Mouse (Mus musculus): ENCODE data around the gene Arhgap9. TPM values are rescaled to one million over a fixed set of nuclear protein-coding genes. Genes with fewer than 3 reads are reported as not detected.

Arhgap9 gene
- polyA plus RNA-seq, 1 experiment, result 11.2 TPM

DNA sequence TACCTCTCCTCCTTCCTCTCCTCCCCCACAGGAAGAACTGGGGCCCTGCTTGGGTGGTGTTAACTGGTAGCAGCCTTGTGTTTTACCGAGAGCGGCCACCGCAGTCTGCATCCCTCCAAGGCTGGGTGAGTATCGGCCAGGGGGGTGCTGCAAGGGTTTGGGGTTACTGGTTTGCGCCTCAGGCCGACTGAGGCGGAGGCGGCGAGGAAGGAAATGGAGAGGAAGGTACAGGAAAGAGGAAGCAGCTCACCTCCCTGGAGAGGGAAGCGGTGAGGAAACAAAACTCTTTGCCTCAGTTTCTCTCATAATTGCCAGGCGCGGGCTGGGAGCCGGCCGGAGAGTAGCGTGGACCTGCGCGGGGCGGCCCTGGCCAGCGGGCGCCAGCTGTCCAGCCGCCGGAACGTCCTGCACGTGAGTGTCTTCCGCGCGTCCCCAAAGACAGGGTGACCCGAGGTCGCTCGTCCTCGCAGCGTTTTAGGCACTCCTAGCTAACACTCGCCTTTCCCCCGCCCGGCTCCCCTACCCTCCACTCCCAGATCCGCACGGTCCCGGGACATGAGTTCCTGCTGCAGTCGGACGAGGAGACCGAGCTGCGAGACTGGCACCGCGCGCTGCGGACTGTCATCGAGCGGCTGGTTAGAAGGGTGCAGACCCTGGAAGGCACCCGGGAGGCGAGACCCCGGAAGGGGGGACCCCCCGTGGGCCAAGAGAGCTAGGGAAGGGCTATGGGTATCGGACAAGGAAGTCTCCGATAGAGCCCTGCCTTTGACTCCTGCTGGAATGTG lies 4.4 kb downstream of the Arhgap9 start:
- 10% methylated on average over 54 of the region's 54 CpGs for WGBS
- H3K4me1 ChIP-seq (ENCODE audit: control insufficient read depth, insufficient read depth, insufficient read length, low read length), result peaks cover 15% of the 10 kb centered on the region
- TF ChIP-seq POLR2A (IDR thresholded peaks at IDR 0.05; ENCODE audit: low read depth, low read length), result no peak
- 0 out of 2 replicates have a peak, but pooled peaks have one; percentile 2 for TF ChIP-seq CTCF (IDR thresholded peaks at IDR 0.05; ENCODE audit: extremely low read depth, insufficient read length, insufficient replicate concordance, low read depth, low read length)

GRCm38 (mm10) chr10:127326828-127327227 lies 5.1 kb downstream of the Arhgap9 start:
- H3K4me3 ChIP-seq (ENCODE audit: low read depth, low read length), result peak overlapping the region; percentile 60

More for the DNA sequence above, 4.4 kb downstream of the Arhgap9 start:
- no peak overlapping the region for H3K27ac ChIP-seq (ENCODE audit: insufficient read depth, low read depth, low read length)
- H3K4me3 ChIP-seq (ENCODE audit: low read depth, low read length), result peak overlapping the region; percentile 60
- peaks cover 3% of the 10 kb centered on the region; the same call in 1 of the 2 replicates for H3K36me3 ChIP-seq (ENCODE audit: control insufficient read depth, insufficient read depth, low read length)
- peaks cover 16% of the 10 kb centered on the region; the same call in 1 of the 2 replicates for H3K27me3 ChIP-seq (ENCODE audit: control insufficient read depth, insufficient read depth, low read length)

DNA sequence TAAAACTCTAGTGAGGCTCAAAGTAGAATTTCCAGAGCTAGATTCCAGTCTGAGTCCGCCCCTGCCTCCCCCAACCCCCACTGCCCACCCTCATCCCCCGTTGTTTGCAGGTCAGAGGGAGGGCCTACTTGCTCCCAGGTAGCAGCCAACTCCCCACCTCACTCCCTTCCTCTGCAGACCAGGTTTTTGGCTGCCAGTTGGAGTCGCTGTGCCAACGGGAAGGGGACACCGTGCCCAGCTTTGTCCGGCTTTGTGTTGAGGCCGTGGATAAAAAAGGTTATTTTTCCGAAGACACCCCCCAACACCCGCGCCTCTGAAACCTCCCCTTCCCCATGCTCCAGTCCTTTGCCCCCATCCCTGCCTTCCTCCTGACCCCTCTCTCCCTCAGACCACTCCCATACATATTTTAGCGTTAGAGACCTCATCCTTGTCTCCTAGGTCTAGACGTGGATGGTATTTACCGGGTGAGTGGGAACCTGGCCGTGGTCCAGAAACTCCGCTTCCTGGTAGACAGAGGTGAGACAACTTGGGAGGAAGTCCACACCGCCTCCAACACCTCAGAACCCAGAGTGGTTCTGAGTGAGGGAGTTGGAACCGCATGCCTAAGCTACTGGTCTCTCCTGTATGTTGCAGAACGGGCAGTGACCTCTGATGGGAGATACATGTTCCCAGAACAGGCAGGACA lies 5.8 kb downstream of the Arhgap9 start:
- no peak overlapping the region for H3K4me3 ChIP-seq (ENCODE audit: low read depth, low read length)
- H3K27me3 ChIP-seq (ENCODE audit: control insufficient read depth, insufficient read depth, low read length), result peaks cover 23% of the 10 kb centered on the region; the same call in 1 of the 2 replicates
- no peak for TF ChIP-seq POLR2A (IDR thresholded peaks at IDR 0.05; ENCODE audit: low read depth, low read length)
- TF ChIP-seq CTCF (IDR thresholded peaks at IDR 0.05; ENCODE audit: extremely low read depth, insufficient read length, insufficient replicate concordance, low read depth, low read length), result no peak
- H3K27ac ChIP-seq (ENCODE audit: insufficient read depth, low read depth, low read length), result no peak overlapping the region
- 66% methylated on average over 18 of the region's 18 CpGs for WGBS
- peaks cover 3% of the 10 kb centered on the region; the same call in 1 of the 2 replicates for H3K36me3 ChIP-seq (ENCODE audit: control insufficient read depth, insufficient read depth, low read length)
- H3K4me1 ChIP-seq (ENCODE audit: control insufficient read depth, insufficient read depth, insufficient read length, low read length), result peaks cover 15% of the 10 kb centered on the region

More at GRCm38 (mm10) chr10:127326828-127327227, 5.1 kb downstream of the Arhgap9 start:
- Histone ChIP-seq H3K36me3 (ENCODE audit: control insufficient read depth, insufficient read depth, low read length) (peaks cover 3% of the 10 kb centered on the region; the same call in 1 of the 2 replicates), H3K27ac (ENCODE audit: insufficient read depth, low read depth, low read length) (no peak overlapping the region), H3K27me3 (ENCODE audit: control insufficient read depth, insufficient read depth, low read length) (peaks cover 19% of the 10 kb centered on the region; the same call in 1 of the 2 replicates), H3K4me1 (ENCODE audit: control insufficient read depth, insufficient read depth, insufficient read length, low read length) (peaks cover 15% of the 10 kb centered on the region)
- TF ChIP-seq POLR2A (IDR thresholded peaks at IDR 0.05; ENCODE audit: low read depth, low read length), result no peak
- no peak for TF ChIP-seq CTCF (IDR thresholded peaks at IDR 0.05; ENCODE audit: extremely low read depth, insufficient read length, insufficient replicate concordance, low read depth, low read length)
- 31% methylated on average over 29 of the region's 29 CpGs for whole genome bisulfite sequencing

DNA sequence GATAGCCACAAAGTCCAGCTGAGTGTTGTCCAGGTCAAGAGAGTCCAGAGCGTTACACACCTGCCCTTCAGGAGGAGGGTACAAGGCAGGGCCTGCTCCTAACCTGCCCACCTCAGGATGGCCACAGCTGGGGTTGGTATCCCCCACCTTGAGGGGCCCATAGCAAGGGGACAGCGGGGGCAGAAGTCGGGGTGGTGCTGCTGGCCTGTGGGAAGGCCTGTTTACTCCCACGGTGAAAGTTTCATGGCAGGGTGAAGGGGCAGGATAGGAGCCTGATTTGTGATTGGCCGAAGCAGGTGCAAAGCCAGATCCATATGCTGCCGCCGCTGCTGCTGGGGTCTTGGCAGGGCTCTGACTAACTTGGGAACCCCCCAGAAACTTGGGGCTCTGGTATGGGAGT lies 8.4 kb downstream of the Arhgap9 start:
- WGBS, result 65% methylated on average over 7 of the region's 7 CpGs
- H3K4me1 ChIP-seq (ENCODE audit: control insufficient read depth, insufficient read depth, insufficient read length, low read length), result peaks cover 13% of the 10 kb centered on the region
- H3K27ac ChIP-seq (ENCODE audit: insufficient read depth, low read depth, low read length), result no peak overlapping the region
- no peak overlapping the region for H3K4me3 ChIP-seq (ENCODE audit: low read depth, low read length)
- H3K27me3 ChIP-seq (ENCODE audit: control insufficient read depth, insufficient read depth, low read length), result peaks cover 23% of the 10 kb centered on the region; the same call in 1 of the 2 replicates
- H3K36me3 ChIP-seq (ENCODE audit: control insufficient read depth, insufficient read depth, low read length), result peaks cover 3% of the 10 kb centered on the region; the same call in 1 of the 2 replicates
- TF ChIP-seq POLR2A (IDR thresholded peaks at IDR 0.05; ENCODE audit: low read depth, low read length), result no peak
- no peak for TF ChIP-seq CTCF (IDR thresholded peaks at IDR 0.05; ENCODE audit: extremely low read depth, insufficient read length, insufficient replicate concordance, low read depth, low read length)

DNA sequence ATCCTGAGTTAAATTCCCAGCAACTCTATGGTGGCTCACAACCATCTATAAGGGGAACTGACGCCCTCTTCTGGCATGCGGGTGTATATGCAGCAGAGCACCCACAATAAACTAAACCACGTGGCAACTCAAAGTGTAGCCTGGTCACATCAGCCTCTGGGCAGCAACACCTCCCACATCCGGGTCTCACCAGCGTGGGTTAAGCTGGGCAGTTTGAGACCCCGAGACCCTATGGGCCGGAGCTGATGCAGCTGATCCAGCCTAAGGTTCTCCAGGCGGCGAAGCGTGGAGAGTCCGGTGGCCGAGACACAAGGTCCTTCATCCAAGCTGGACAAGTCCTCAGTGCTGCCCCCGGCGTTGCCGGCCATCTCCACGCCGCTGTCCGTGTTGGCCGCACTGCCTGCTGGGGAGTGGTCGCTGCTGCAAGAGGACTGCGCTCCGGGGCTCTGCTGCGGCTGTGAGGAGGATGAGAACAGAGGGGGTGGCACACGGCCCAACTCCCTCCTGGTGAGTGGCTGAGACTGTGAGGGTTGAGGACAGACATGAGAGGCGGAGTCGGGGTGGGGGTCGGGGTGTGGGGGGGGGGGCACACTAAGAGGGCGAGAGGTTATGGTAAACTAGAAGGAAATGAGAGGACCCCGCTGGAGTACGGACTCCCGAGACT lies 10.6 kb downstream of the Arhgap9 start:
- Histone ChIP-seq H3K4me1 (ENCODE audit: control insufficient read depth, insufficient read depth, insufficient read length, low read length) (no peaks in the 10 kb centered on the region), H3K4me3 (ENCODE audit: low read depth, low read length) (no peak overlapping the region), H3K27me3 (ENCODE audit: control insufficient read depth, insufficient read depth, low read length) (peaks cover 10% of the 10 kb centered on the region), H3K36me3 (ENCODE audit: control insufficient read depth, insufficient read depth, low read length) (peaks cover 3% of the 10 kb centered on the region; the same call in 1 of the 2 replicates), H3K27ac (ENCODE audit: insufficient read depth, low read depth, low read length) (no peak overlapping the region)
- 42% methylated on average over 31 of the region's 31 CpGs for WGBS
- TF ChIP-seq POLR2A (IDR thresholded peaks at IDR 0.05; ENCODE audit: low read depth, low read length) (no peak), CTCF (IDR thresholded peaks at IDR 0.05; ENCODE audit: extremely low read depth, insufficient read length, insufficient replicate concordance, low read depth, low read length) (peak; percentile 7; the same call in 1 of the 2 replicates)

- H3K27ac ChIP-seq (ENCODE audit: insufficient read depth, low read depth, low read length), result no peak overlapping the region
- 61% methylated on average over 5 of the region's 5 CpGs for WGBS
- H3K27me3 ChIP-seq (ENCODE audit: control insufficient read depth, insufficient read depth, low read length), result peaks cover 9% of the 10 kb centered on the region; the same call in 1 of the 2 replicates
- peaks cover 3% of the 10 kb centered on the region; the same call in 1 of the 2 replicates for H3K36me3 ChIP-seq (ENCODE audit: control insufficient read depth, insufficient read depth, low read length)
- H3K4me3 ChIP-seq (ENCODE audit: low read depth, low read length), result no peak overlapping the region
- no peak for TF ChIP-seq POLR2A (IDR thresholded peaks at IDR 0.05; ENCODE audit: low read depth, low read length)
- TF ChIP-seq CTCF (IDR thresholded peaks at IDR 0.05; ENCODE audit: extremely low read depth, insufficient read length, insufficient replicate concordance, low read depth, low read length), result peak; percentile 41; the same call in 1 of the 2 replicates
- no peaks in the 10 kb centered on the region for H3K4me1 ChIP-seq (ENCODE audit: control insufficient read depth, insufficient read depth, insufficient read length, low read length)
Measured at GRCm38 (mm10) chr10:127333152-127333551, 11.4 kb downstream of the Arhgap9 start.

Data from small intestine, adult 2 months (tissue).